Mouse (Mus musculus) Muller cell, postnatal 12 days (primary cell): Measurements from ENCODE around the gene Six3.

ENCODE experiments used
- DNase-seq: peaks from one replicate; pipeline ENCODE4 v3.0.0-alpha.2; 2015; ENCODE audit errors: inconsistent ontology term

Six3 gene

DNA sequence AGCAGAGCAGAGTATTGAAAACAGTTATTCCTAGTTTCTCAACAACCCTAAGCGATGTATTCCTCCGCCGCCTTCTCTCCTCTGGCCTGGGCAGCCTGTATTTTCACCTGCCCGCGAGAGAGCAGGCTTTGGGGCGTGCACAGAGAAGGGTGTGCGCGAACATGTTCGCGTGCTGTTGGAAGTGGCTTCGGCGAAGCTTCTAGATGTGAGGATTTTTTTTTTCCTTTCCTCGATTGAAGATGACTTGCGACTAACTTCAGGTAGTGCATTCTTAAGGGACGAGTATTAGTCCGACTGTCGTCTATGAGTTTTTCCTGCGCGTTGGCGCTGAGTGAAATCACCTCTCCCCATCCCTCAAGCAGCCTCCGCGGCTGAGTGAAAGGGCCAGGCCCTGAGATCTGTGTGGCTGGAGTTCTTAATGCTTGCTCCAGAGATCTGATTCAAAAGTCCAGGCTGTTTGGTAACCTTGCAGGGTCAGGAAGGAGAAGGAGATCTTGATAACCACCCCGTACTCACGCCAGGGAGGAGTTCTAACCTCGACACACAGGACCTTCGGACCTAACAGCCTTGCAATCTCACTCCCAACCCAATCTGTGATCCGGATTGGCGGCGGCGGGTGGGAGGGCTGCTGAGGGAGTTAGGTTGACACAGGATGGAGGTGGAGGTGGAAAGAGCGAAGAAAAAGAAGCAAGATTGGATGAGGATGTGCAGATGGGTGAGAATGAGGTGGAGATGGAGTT, 712 bp upstream of the Six3 start:
- peak; percentile 93 for DNase-seq

DNA sequence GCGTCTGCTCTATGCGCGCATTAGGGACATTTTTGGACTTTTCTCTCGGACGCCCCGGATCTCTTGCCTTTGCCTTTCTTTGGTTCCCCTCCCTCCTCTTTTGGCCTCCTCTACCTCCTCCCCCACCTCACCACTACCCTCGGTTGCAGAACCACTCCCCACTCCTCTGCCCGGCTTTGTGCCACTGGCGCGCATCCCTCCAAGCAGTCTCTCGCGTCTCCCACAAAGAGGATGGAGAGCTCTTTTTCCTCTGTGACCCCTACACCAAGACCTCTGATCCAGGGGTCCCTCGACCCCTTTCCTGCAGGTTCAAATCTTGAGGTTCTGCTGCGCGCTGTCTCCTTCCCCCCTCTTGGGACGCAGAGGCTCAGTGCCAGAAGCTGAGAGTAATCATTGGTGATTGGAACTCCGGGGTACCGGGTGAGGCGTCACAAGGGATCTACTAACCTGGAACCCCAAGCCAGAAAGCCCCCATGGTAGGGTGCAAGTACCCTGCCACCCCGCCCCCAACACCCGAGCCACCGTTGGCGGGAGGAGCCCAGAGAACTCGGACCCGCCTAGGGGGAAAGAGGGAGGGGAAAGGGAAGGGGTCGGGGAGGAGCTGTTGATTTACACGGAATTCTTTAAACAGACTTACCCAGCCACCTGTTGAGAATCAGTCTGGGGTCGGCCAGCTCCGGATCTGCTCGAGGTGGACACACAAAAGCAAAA, 758 bp downstream of the Six3 start:
- peak; percentile 88 for DNase-seq

DNA sequence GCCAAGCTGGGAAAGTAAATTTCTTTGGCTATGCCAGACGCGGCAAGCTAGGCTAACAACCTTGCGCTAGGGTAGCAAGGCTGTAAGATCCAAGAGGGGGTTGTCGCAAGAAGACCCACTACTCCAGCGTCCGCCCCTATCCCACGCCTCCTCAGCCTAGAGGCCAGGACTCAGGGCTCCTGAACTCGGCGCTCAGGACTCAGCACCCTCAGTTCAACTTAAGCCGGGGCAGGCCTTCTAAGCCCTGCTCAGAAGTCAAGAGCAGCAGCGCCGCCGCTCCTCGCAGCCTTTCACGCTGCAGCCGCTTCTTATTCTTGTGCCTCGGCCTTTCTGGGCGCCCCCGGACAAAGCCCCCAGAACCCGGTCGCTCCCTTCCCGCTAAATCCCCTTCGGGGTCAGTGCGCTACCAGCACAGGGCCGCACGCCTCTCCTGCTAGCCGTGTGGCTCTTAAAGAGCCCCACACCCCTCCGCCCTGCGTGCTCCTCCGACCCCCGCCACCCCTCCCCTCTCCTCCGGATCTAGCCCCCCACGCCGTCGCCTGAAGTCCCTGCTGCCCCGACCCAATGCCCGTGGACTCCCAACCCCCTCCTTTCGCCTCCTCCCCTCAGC, 1.4 kb downstream of the Six3 start:
- DNase-seq, result no peak

DNA sequence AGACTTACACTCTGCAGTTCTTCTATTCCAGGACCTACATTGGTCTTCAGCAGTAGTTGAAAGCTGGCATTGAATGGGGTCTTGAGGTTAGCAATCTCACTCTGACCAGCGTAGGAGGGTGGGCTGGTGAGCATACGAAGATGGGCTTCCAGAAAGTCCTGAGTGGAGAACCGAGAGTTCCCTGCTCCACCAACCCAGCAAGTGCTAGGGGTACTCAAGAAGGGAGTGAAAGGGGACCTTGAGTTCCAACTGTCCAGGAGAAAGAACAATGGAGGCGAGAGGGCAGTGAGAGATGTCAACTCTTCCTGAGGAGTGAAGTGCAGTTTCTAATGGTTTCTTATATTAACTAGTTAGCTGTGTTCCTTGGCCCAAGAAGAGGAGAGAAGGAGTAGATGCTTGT, 2.2 kb downstream of the Six3 start:
- DNase-seq, result no peak

DNA sequence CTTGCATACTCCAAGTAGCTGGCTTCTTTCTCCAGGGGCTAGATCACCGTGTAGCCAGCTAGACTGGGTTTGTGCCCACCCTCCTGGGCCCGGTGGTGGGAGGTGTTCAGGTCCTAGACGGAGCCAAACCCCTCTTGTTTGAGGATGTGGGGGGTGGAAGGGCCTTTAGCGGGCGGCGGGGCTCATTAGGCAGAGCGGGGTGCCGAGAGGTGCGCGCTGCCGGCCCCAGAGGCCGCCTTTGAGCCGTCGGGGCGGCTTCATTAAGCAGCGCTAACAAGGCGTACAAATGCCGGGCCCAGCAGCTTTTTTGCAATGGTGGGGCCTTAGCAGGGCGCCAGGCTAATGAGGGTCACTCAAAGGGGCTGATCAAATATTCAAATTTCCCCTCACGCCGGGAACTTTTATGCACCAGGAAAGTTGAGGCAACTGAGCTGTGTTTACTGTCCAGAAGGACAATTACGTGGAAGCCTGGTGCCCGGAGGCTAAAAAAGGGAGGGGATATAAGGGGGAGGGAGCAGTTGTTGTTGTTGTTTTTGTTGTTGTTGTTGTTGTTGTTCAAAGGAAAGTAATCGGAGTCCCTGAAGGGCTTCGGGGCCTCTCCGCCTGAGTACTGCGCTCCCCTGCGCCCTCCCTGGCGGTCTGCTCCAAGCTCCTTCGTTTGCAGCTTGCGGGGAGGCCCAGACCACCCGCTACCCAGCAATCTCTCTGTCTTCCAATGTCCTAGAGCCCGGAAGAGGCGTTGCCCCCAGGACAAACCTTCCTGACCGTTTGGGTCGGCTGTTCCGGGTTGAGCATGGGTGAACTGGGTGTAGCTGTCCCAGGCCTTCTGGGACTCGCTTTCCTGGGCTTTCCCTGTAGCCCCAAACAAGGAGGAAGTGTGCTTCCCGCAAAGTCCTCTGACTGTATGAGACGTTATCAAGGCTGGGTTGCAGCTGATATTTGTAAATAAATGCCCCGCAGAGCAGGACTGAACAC, 3.4 kb downstream of the Six3 start:
- peak; percentile 81 for DNase-seq

DNA sequence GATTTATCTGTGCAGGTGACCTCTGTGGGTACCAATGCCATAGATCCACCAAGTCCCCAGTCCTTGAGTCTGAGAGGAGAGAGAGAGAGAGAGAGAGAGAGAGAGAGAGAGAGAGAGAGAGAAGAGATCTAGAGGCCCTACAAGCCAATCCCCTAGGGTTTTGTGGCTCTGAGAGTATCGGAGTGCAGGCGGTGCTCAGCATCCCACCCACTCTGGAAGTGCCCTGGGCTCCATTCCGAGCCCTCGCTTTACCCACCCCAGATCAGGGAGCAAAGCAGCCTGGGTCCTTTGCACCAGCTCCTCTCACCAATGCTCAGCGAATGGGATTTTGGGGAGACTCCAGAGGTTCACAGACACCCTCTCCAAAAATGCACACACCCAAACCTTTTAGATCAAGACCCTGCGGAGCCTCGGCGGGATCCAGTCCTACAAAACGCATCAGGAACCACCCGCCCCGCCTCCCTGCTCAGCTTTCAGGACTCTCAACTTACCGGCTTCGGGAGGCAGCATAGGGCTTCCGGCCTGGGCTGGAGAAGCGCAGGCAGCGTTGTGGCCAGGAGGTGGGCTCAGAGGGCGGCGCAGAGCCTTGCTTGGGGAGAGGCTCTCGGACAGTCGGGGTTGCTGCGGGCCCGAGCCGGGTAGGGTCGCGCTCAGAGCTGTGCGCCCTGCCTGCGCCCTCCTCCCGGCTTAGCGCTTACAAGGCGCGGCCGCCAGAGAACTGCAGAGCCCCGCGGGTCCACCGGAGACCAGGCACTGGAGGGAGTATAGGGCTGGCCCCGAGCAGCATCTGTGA, 4.4 kb downstream of the Six3 start:
- DNase-seq, result peak; percentile 77

DNA sequence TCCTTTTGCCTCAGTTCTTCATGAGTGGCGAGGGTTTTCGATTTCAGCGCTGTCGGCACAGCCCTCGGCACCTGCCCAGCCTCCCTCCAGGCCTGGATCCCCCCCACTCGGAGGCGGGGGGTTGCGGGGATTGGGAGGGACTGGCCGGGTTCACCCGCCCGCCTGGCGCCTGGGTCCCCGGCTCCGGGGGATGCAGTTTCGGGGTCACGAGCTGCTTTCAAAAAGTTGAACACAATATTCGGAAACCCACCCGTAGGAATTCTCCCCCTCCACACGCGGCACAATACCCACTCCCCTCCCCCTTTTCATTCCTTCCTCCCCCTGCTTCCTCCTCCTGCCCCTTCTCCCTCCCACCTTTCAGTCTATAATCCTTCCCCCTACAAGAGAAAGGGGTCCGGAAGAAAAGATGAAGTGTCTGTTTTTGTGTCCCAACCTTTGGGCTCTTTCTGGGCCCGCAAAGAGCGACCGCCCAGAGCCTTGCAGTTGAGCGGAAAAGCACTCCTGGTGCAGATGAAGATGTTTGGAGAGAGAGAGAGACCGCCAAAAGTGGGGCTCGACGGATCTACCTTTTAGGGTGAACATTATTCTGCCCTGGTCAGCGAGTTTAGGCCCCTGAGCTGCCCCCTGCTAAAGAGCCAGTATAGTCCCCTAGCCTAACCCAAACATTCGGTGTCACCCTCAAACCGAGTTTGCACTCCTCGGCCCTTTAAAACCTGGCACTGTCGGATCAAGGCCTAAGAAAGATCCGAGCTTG, 5.1 kb downstream of the Six3 start:
- peak; percentile 95 for DNase-seq

DNA sequence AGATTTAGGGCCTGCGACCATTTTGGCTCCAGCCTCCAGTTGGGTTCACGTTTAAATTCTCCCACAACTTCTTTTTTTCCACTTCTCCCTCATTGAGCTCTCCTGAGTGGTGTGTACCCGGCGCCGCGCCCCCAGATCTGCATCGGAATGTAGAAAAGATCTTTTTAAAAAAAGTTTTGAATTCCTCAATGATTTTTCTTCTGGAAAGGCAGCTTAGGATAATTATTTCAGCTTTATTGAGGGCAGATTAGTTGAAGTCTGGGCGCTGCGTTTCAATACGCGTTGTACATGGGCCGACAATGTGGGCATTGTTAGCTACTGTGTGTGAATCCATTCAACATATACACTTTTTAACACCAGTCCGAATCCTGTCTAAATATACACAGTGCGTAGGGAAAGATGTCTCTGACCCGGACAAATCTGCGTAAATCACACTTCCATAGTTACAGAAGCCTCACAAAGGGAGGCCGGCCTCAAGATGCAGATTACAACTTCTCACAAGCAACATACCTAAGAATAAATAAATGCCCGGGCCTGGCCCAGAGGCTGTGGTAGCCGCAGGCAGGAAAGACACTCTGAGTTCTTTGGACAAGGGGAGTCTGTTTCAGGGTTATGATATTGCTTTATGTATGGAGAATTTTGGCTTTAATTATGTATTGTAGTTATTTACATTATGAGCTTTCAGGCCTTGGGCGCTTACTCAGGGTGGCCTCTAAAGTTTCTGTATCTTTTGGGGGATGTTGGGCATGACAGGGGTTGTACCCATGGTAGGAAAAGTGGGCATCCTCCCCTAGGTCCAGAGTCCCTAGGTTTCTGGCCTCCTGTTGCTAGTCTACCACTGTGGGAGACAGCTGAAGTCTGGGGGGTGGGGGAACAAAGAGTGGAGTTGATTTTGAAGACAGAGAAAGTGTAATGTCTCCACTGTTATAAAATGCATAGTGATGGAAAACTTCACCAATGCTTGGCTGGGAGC, 6.0 kb downstream of the Six3 start:
- DNase-seq, result peak; percentile 79

DNA sequence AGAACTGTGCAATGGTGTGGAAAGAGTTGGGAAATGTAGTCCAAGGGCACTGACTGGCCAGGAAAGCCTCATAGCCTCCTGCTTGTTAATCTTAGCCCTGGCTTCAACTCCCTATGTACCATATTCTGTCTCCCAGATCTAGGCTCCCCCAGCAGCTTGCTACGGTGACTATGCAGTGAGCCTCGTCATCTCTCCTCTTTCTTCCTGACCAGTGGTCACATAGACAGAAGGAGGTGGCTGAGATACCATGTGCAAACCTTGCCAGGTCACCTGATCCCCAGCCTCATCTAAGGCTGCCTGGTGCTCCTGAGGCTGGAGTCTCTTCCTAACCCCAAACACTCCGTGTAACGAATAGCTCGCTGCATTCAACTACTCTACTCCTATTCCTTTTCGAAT, 6.7 kb downstream of the Six3 start:
- DNase-seq, result no peak

DNA sequence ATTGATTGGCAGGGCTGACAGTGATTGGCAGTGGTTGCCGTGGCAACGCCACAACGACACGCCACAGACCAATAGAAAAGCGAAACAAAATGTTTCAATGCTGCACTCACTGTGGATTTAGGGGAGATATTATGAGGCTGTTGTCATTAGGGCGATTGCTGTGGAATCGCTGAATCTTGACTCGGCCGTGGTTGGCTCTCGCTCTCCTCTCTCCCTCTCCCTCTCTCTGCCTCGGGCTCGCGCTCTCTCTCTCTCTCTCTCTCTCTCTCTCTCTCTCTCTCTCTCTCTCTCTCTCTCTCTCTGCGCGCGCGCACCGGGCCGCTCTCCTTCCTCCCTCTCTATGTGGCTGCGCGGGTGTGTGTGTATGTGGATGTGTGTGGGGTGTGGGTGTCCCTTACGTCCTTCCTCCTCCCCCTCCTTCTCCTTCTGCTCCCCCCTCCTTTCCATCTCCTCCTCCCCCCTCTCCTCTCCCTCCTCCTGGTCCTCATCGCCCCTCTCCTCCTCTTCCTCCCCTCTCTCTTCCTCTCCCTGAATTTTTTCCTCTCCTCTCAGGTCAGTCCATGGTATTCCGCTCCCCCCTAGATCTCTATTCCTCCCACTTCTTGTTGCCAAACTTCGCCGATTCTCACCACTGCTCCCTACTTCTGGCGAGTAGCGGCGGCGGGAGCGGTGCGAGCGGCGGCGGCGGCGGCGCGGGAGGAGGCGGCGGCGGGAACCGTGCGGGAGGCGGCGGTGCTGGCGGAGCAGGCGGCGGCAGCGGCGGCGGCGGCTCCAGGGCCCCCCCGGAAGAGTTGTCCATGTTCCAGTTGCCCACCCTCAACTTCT, 7.5 kb downstream of the Six3 start:
- DNase-seq, result peak; percentile 96

DNA sequence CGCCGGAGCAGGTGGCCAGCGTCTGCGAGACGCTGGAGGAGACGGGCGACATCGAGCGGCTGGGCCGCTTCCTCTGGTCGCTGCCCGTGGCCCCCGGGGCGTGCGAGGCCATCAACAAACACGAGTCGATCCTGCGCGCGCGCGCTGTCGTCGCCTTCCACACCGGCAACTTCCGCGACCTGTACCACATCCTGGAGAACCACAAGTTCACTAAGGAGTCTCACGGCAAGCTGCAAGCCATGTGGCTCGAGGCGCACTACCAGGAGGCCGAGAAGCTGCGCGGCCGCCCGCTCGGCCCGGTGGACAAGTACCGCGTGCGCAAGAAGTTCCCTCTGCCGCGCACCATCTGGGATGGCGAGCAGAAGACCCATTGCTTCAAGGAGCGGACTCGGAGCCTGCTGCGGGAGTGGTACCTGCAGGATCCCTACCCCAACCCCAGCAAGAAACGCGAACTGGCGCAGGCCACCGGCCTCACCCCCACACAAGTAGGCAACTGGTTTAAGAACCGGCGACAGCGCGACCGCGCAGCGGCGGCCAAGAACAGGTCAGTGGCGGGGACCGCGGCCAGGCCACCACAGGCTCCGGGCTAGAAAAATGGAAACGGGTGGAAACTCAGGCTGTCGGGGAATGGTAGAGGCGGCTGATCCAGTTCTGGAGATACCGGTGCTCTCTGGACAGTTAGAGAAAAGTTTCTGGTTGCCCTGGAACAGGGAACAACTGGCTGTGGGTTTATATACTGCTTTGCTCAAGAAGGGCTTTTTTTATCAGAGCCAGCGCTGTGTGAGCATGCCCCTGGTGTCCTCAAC, 8.3 kb downstream of the Six3 start:
- DNase-seq, result peak; percentile 66

DNA sequence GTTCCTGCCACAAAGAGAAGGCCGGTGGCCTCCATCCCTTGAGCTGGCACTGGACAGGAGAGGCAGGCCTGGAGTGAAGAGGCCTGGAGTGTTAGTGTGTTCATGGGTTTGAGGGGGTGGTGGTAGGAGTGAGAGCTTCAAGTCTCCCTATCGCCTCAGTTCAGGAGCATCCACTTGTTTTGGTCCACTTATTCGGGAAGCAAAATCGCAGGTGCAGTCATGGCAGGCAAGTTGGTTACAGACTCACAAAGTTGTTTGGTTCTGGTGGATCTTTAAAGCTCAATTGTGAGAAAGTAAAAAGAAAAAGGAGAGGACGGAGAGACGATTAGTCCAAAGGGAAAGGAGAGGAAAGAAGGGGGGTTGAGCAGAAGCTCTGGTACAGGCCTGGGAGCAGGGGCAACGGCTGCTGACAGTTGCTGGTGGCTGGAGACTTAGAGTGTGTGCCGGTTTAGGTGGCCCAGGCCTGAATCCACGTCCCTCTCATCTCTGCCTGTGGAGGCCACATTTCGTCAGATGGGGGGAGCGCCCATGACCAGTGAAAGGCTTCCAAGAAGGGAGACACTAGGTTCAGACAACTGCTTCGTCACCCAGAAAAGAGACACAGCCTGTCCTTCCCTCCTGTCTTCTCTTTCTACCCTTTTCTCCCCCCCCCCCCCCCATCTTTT, 9.2 kb downstream of the Six3 start:
- peak; percentile 58 for DNase-seq

DNA sequence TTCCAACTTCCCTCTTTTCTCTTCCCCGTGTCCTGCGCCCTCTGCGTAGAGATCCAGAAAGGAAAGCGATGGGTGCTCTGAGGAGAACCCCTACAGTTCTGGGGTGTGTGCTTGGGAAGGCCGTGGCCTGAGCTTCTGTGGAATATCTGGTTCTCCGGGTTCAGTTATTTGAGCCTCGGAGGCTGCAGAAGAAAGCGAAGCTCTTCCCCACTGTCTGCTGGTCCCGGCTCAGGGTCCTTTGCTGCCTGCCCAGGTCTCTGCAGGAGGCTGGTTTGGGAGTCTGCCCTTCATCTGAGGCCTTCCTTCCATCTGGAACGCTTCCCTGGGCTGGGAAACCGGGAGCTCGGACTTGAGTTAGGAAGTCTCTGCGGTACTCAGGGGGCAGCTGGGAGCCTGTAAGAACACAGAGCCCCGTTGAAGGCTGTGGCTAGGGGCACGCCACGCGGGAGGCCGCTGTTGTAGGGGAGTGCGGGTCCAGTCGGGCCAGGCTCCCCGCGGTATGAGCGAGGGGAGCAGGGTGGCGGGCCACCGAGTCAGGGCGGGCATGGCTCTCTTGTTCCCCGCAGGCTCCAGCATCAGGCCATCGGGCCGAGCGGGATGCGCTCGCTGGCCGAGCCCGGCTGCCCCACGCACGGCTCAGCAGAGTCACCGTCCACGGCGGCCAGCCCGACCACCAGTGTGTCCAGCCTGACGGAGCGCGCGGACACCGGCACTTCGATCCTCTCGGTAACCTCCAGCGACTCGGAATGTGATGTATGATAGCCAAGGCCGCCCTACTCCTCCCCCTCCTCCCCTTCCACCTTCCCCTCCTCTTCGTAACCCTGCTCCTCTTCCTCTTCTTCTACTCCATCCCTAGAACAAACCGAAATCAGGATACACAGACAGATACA, 10.0 kb downstream of the Six3 start:
- DNase-seq, result peak; percentile 67

DNA sequence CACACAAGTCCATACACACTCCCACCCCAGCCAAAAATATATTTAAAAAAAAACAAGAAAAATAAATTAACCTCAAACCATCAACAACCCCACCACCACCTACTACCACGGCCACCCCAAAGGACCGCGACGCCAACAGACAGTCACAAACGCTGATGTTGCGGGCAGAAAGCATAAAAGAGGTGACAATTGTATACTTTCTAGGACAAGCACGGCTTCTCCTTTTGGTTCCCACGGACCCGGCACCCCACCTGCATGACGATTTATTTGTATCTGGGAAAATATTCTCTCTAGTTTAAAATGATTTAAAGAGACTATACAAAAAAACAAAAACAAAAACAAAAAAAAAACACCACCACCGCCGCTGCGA, 10.6 kb downstream of the Six3 start:
- no peak for DNase-seq

DNA sequence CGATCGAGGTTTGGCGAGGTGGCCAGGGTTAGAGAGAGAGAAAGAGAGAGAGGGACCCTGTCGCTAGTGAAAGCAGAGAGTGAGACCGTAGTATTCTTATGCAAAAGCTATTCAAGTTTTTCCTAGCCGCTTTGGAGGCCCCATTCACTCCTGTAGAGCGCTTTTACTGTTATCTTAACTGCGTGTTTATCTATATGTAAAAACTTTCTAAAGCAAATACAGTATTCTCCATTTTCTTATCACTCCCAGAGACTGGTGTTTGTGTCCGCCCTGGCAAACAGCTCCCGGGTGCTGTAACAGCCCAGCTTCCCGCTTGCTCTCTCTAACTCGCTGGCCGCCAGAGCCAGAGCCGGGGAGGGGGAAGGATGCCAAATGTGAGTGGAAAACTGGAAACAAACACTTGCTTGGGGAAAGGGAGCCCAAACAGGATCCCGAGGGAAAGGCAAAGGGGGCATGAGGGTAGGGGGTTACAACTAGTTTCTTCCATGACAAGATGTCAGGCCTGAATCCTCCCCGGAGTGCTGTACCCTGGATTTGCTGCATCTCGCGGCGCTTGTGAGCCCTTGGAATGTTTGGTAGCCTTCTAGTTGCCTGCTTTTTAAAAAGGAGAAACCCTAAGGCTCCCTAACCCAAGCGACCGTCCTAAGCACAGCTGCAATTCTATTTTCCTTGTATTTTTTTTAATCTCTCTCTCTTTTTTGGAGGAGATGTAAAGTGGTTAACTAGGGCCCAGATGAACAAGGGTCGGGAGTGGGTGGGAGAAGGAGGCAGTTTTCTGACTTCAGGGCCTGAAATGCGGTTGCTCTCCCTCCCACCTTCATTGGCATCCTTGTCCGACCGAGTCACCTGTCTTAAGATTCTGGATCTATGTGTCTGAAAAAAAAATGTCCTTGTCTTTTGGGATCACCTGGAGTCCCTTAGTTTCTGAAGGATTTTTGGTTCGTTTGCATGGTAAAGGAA, 11.9 kb downstream of the Six3 start:
- peak; percentile 50 for DNase-seq
